18 mouse cellular contexts compared by ENCODE assay signal in the genomic region with DNA sequence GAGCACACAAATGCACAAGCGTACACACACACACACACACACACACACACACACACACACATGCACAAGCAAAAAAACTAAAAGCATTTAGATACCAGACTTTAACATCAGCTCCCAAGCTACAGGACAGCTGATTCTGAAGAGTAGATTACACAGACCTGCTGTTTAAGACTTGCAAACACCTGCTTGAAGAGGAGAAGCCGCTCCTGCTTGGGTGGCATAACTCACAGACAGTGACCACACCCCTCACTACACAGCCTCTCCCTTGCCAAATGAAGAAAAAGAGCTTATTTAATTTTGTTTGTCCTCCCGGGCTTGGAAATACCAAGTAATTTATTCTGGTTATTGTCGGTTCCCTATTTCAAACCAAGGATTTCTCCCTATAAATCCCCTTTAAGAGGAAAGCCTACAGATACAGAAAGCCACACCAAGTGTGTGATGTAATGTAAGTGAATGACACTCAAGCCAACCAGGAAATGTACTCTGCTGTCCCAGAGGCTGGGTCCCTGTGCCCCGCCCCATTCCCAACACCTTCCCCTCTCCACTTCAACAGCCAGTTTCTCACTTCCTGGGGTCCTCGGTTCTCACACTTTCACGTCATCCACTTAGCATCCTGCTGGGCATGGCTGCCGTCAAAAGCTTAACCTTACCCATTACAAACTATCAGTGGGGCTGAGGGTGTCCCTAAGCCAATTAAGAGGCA. TPM values are rescaled to one million over a fixed set of nuclear protein-coding genes. Genes with fewer than 3 reads are reported as not detected.
DNase-seq lines count a peak whose midpoint lies in the region; ATAC-seq and TF ChIP-seq lines count a peak whose summit lies in the region.
"Had no signal": no experiment of that assay in that cellular context is flagged by ENCODE, and none has a peak within 500 bp of the region (broad histone marks: within the 10 kb centered on the region; RNA-seq: fewer than 3 reads in every experiment).

No protein-coding gene starts in this region.

- H3K9ac ChIP-seq in forebrain, embryonic 15.5 days (replicated peaks), result no peak overlapping the region
- no peak overlapping the region for H3K9ac ChIP-seq in forebrain, embryonic 16.5 days (replicated peaks; ENCODE audit: low read depth, low read length)
- H3K9ac ChIP-seq in neural tube, embryonic 12.5 days, result no peak overlapping the region
- no peak overlapping the region for H3K9ac ChIP-seq in stomach, postnatal 0 days (ENCODE audit: low read length)
- H3K9ac ChIP-seq: heart, embryonic 15.5 days; liver, embryonic 15.5 days had no signal

- no peak for DNase-seq in neural tube, embryonic 10.5 days (ENCODE audit: extremely low spot score, low spot score)
- no peak for DNase-seq in limb, embryonic 10.5 days (ENCODE audit: low spot score)
- no peak for DNase-seq in stomach, postnatal 0 days (ENCODE audit: low spot score)
- DNase-seq in adrenal gland, adult 2 months, result no peak
- no peak for DNase-seq in gastrocnemius, adult 18-20 months (ENCODE audit: low spot score)
- DNase-seq: adrenal gland, adult 8-10 months; cerebellum, adult 11 months; kidney, adult 9 months; kidney, postnatal 4 days; retina, postnatal 1 day; thymus, adult 2 months had no signal

- no peak overlapping the region for H3K4me2 ChIP-seq in forebrain, embryonic 15.5 days (replicated peaks)
- no peak overlapping the region for H3K4me2 ChIP-seq in forebrain, embryonic 16.5 days (ENCODE audit: low read length)
- no peak overlapping the region for H3K4me2 ChIP-seq in neural tube, embryonic 12.5 days (replicated peaks)
- no peak overlapping the region for H3K4me2 ChIP-seq in stomach, postnatal 0 days (replicated peaks; ENCODE audit: low read depth)
- H3K4me2 ChIP-seq: heart, embryonic 15.5 days; liver, embryonic 15.5 days had no signal

- H3K27me3 ChIP-seq in forebrain, embryonic 15.5 days, result no peaks in the 10 kb centered on the region
- H3K27me3 ChIP-seq in forebrain, embryonic 16.5 days (replicated peaks; ENCODE audit: control insufficient read depth, insufficient read depth, low read length), result no peaks in the 10 kb centered on the region
- no peaks in the 10 kb centered on the region for H3K27me3 ChIP-seq in neural tube, embryonic 12.5 days (replicated peaks)
- H3K27me3 ChIP-seq in limb, embryonic 10.5 days (ENCODE audit: low read depth, poor library complexity, severe bottlenecking), result no peaks in the 10 kb centered on the region
- no peaks in the 10 kb centered on the region for H3K27me3 ChIP-seq in stomach, postnatal 0 days (ENCODE audit: control insufficient read depth, insufficient read depth, low read length)
- H3K27me3 ChIP-seq: heart, embryonic 15.5 days; liver, embryonic 15.5 days; megakaryocyte, embryonic 14.5 days had no signal

- H3K4me3 ChIP-seq in forebrain, embryonic 15.5 days, result no peak overlapping the region
- H3K4me3 ChIP-seq in forebrain, embryonic 16.5 days (replicated peaks; ENCODE audit: low read length), result no peak overlapping the region
- no peak overlapping the region for H3K4me3 ChIP-seq in neural tube, embryonic 12.5 days
- H3K4me3 ChIP-seq in limb, embryonic 10.5 days, result no peak overlapping the region
- H3K4me3 ChIP-seq in stomach, postnatal 0 days (ENCODE audit: low read depth, low read length), result no peak overlapping the region
- H3K4me3 ChIP-seq: heart, embryonic 15.5 days; liver, embryonic 15.5 days; megakaryocyte, embryonic 14.5 days had no signal

- 57% methylated on average over 8 of the region's 8 CpGs for WGBS in forebrain, embryonic 15.5 days
- 65% methylated on average over 8 of the region's 8 CpGs for WGBS in forebrain, embryonic 16.5 days
- 67% methylated on average over 8 of the region's 8 CpGs for WGBS in neural tube, embryonic 12.5 days
- 56% methylated on average over 8 of the region's 8 CpGs for WGBS in limb, embryonic 10.5 days
- WGBS in stomach, postnatal 0 days, result 58% methylated on average over 8 of the region's 8 CpGs

- H3K36me3 ChIP-seq in forebrain, embryonic 15.5 days, result no peaks in the 10 kb centered on the region
- no peaks in the 10 kb centered on the region for H3K36me3 ChIP-seq in forebrain, embryonic 16.5 days (ENCODE audit: control insufficient read depth, insufficient read depth)
- no peaks in the 10 kb centered on the region for H3K36me3 ChIP-seq in neural tube, embryonic 12.5 days
- H3K36me3 ChIP-seq in limb, embryonic 10.5 days, result no peaks in the 10 kb centered on the region
- H3K36me3 ChIP-seq in stomach, postnatal 0 days (ENCODE audit: control insufficient read depth, insufficient read depth, low read length), result no peaks in the 10 kb centered on the region
- H3K36me3 ChIP-seq: heart, embryonic 15.5 days; liver, embryonic 15.5 days had no signal

- H3K9me3 ChIP-seq in forebrain, embryonic 15.5 days, result no peaks in the 10 kb centered on the region
- no peaks in the 10 kb centered on the region for H3K9me3 ChIP-seq in forebrain, embryonic 16.5 days (ENCODE audit: control insufficient read depth, low read length)
- no peaks in the 10 kb centered on the region for H3K9me3 ChIP-seq in neural tube, embryonic 12.5 days
- no peaks in the 10 kb centered on the region for H3K9me3 ChIP-seq in limb, embryonic 10.5 days (replicated peaks)
- no peaks in the 10 kb centered on the region for H3K9me3 ChIP-seq in stomach, postnatal 0 days (ENCODE audit: control insufficient read depth, low read length)
- H3K9me3 ChIP-seq: heart, embryonic 15.5 days; liver, embryonic 15.5 days had no signal

- H3K4me1 ChIP-seq in forebrain, embryonic 15.5 days, result peaks cover 16% of the 10 kb centered on the region
- H3K4me1 ChIP-seq in forebrain, embryonic 16.5 days (replicated peaks; ENCODE audit: control insufficient read depth, insufficient read depth, low read length), result peaks cover 21% of the 10 kb centered on the region
- H3K4me1 ChIP-seq in neural tube, embryonic 12.5 days, result peaks cover 9% of the 10 kb centered on the region
- H3K4me1 ChIP-seq in limb, embryonic 10.5 days, result peaks cover 41% of the 10 kb centered on the region
- no peaks in the 10 kb centered on the region for H3K4me1 ChIP-seq in stomach, postnatal 0 days (replicated peaks; ENCODE audit: control insufficient read depth, insufficient read depth)

- no peak for ATAC-seq in forebrain, embryonic 15.5 days (replicated peaks)
- ATAC-seq in forebrain, embryonic 16.5 days, result no peak
- no peak for ATAC-seq in neural tube, embryonic 12.5 days (ENCODE audit: low FRiP score, low read depth)
- ATAC-seq in stomach, postnatal 0 days (ENCODE audit: low FRiP score, low TSS enrichment), result peak; percentile 56
- ATAC-seq: CD4-positive, CD25-positive, alpha-beta regulatory T cell, adult 4 months had no signal

- H3K27ac ChIP-seq in forebrain, embryonic 15.5 days (replicated peaks), result peak overlapping the region; percentile 76; the same call in 1 of the 2 replicates
- no peak overlapping the region; the same call in 1 of the 2 replicates for H3K27ac ChIP-seq in forebrain, embryonic 16.5 days (ENCODE audit: low read length)
- H3K27ac ChIP-seq in neural tube, embryonic 12.5 days, result peak overlapping the region; percentile 65; the same call in 1 of the 2 replicates
- 0 out of 2 replicates have a peak overlapping the region, but pooled peaks have one; percentile 82 for H3K27ac ChIP-seq in limb, embryonic 10.5 days
- H3K27ac ChIP-seq in stomach, postnatal 0 days (replicated peaks), result no peak overlapping the region
- H3K27ac ChIP-seq: liver, embryonic 15.5 days had no signal

- TF ChIP-seq CTCF in stomach, postnatal 0 days (IDR thresholded peaks at IDR 0.05; ENCODE audit: low read depth), result no peak

- TF ChIP-seq EP300 in stomach, postnatal 0 days (optimal IDR thresholded peaks at IDR 0.05), result no peak

RNA-seq across cellular contexts. Expression of gene Tiam2, which starts 40.1 kb away (rescaled TPM):
- 119 and 122 TPM in 2 replicates for polyA plus RNA-seq in forebrain, embryonic 15.5 days (2015; fragmentation: Nextera tagmentation; extraction: Ambion mirVana)
- polyA plus RNA-seq in forebrain, embryonic 16.5 days (2015; fragmentation: Nextera tagmentation; extraction: Ambion mirVana), result 137 and 155 TPM in 2 replicates
- polyA plus RNA-seq in neural tube, embryonic 12.5 days (2016; fragmentation: Nextera tagmentation; extraction: Ambion mirVana), result 6.7 and 7.5 TPM in 2 replicates
- polyA plus RNA-seq in limb, embryonic 10.5 days (2016; fragmentation: Nextera tagmentation; extraction: Ambion mirVana), result 4.2 and 6.3 TPM in 2 replicates
- polyA plus RNA-seq in stomach, postnatal 0 days (2015; fragmentation: Nextera tagmentation; extraction: Ambion mirVana), result 1.2 and 1.6 TPM in 2 replicates
- total RNA-seq in adrenal gland, adult 2 months (2021), result 10 to 100 TPM; 22.3 to 29.4 TPM
- polyA plus RNA-seq in adrenal gland, adult 2 months (2012; rRNA removed), result 5.3 and 6.5 TPM in 2 replicates
- 1 to 10 TPM; 2.2 to 7.2 TPM for total RNA-seq in gastrocnemius, adult 18-20 months (2021)

Comparison
In these comparisons a context has a peak if more than half of its experiments do, and no peak if none do; other contexts are left out.
1. H3K27ac ChIP-seq: peak in forebrain, embryonic 15.5 days (single experiment), neural tube, embryonic 12.5 days (single experiment) and limb, embryonic 10.5 days (single experiment); none in forebrain, embryonic 16.5 days (single experiment) and stomach, postnatal 0 days (single experiment).
2. RNA of gene Tiam2, which starts 40.1 kb away (polyA plus RNA-seq): 137 to 155 TPM in forebrain, embryonic 16.5 days and 119 to 122 TPM in forebrain, embryonic 15.5 days; 6.7 to 7.5 TPM in neural tube, embryonic 12.5 days, 5.3 to 6.5 TPM in adrenal gland, adult 2 months, 4.2 to 6.3 TPM in limb, embryonic 10.5 days and 1.2 to 1.6 TPM in stomach, postnatal 0 days; every median in the first group is over 10 times any median in the second.